Mouse (Mus musculus) hindbrain, postnatal 0 days (tissue): Measurements from ENCODE around the gene Itpr1. TPM values are rescaled to one million over a fixed set of nuclear protein-coding genes. Genes with fewer than 3 reads are reported as not detected.

ENCODE experiments used
- ATAC-seq: fragments of 200-750 bp; cut with Nextera tagmentation; 2 replicates; pipeline ENCODE4 v1.8.0; 2017; ENCODE audit warnings: mild to moderate bottlenecking, moderate TSS enrichment, moderate library complexity
- DNase-seq: peaks from one replicate; pipeline ENCODE4 v3.0.0-alpha.2; 2015; ENCODE audit warnings: low spot score
- H3K27ac ChIP-seq: fragments of 300-500 bp; sonication (generic); 2 replicates; pipeline ENCODE4 v1.5.1; 2014; ENCODE audit warnings: mild to moderate bottlenecking
- H3K27me3 ChIP-seq: fragments of 300-500 bp; sonication (generic); 2 replicates; pipeline ENCODE4 v1.6.1; 2014; ENCODE audit warnings: low read length, mixed read lengths; ENCODE audit not compliant: insufficient read depth
- H3K36me3 ChIP-seq: fragments of 300-500 bp; sonication (generic); 2 replicates; pipeline ENCODE4 v1.6.1; 2014; ENCODE audit warnings: low read length, mixed read lengths; ENCODE audit not compliant: insufficient read depth
- H3K4me1 ChIP-seq: fragments of 300-500 bp; sonication (generic); 2 replicates; pipeline ENCODE4 v1.6.1; 2014; ENCODE audit warnings: antibody characterized with exemption, low read length, mixed read lengths; ENCODE audit not compliant: insufficient read depth
- H3K4me2 ChIP-seq: fragments of 300-500 bp; sonication (generic); 2 replicates; pipeline ENCODE4 v1.6.1; 2014; ENCODE audit warnings: low read depth, mild to moderate bottlenecking, low read length, moderate library complexity, mixed read lengths
- H3K4me3 ChIP-seq: fragments of 300-500 bp; sonication (generic); 2 replicates; pipeline ENCODE4 v1.5.1; 2014; ENCODE audit warnings: low read length
- H3K9ac ChIP-seq: fragments of 300-500 bp; sonication (generic); replicated peaks from 2 replicates; pipeline ENCODE4 v1.6.1; 2014; ENCODE audit warnings: mild to moderate bottlenecking, low read length, moderate library complexity, mixed read lengths
- H3K9me3 ChIP-seq: fragments of 300-500 bp; sonication (generic); 2 replicates; pipeline ENCODE4 v1.6.1; 2016; ENCODE audit warnings: low read length, mixed read lengths
- CTCF ChIP-seq: IDR thresholded peaks from 2 replicates; pipeline ENCODE4 v1.5.1; 2016; ENCODE audit warnings: antibody characterized with exemption, control low read depth, low read depth
- WGBS: fragments of 180-500 bp; shearing (Covaris S2); extraction: QIAGEN DNeasy Blood & Tissue Kit; methylation state at CpG from one replicate; pipeline ENCODE4 v1.1.7; 2014; 5-methylcytosine and 5-hydroxymethylcytosine counted together
- polyA plus RNA-seq: library from polyadenylated mRNA; unstranded; fragments of >200 nt; fragmentation: Nextera tagmentation; extraction: Ambion mirVana; gene quantifications from 2 replicates; pipeline ENCODE4 v1.2.1, GENCODE M21; 2015
- total RNA-seq: library from RNA; depleted of rRNA; stranded (reverse); fragments of >200 nt; gene quantifications from 2 replicates; pipeline ENCODE4 v1.2.3, GENCODE M21; 2014

Itpr1 gene
- total and polyA plus RNA-seq, 2 experiments from 2014 or later, result 7.2 to 47.1 TPM

- TF ChIP-seq CTCF, result no peak
- peak overlapping the region; percentile 38 for H3K9ac ChIP-seq
- ATAC-seq (peak; percentile 16; the same call in 1 of the 2 replicates), DNase-seq (no peak)
- no peak overlapping the region for H3K27ac ChIP-seq
- H3K27me3 ChIP-seq, result no peaks in the 10 kb centered on the region
- peak overlapping the region; percentile 72 for H3K4me2 ChIP-seq
- H3K4me3 ChIP-seq, result peak overlapping the region; percentile 36
- H3K9me3 ChIP-seq, result no peaks in the 10 kb centered on the region
- no peaks in the 10 kb centered on the region for H3K36me3 ChIP-seq
- H3K4me1 ChIP-seq, result peaks cover 3% of the 10 kb centered on the region; the same call in 1 of the 2 replicates
- 29% methylated on average over 11 of the region's 11 CpGs for WGBS
Observed at GRCm38 (mm10) chr6:108570351-108571041, 357.6 kb downstream of the Itpr1 start.

- Histone ChIP-seq H3K36me3 (no peaks in the 10 kb centered on the region), H3K4me1 (peaks cover 3% of the 10 kb centered on the region; the same call in 1 of the 2 replicates), H3K9ac (peak overlapping the region; percentile 38), H3K27ac (no peak overlapping the region), H3K4me3 (peak overlapping the region; percentile 36), H3K27me3 (no peaks in the 10 kb centered on the region), H3K9me3 (no peaks in the 10 kb centered on the region), H3K4me2 (peak overlapping the region; percentile 72)
- 1% methylated on average over 21 of the region's 21 CpGs for WGBS
- no peak for TF ChIP-seq CTCF
- DNase-seq (peak; percentile 68), ATAC-seq (peak; percentile 91)
Observed at GRCm38 (mm10) chr6:108571042-108571590, 358.2 kb downstream of the Itpr1 start.

GRCm38 (mm10) chr6:108572646-108573045 lies 359.8 kb downstream of the Itpr1 start:
- Histone ChIP-seq H3K4me3 (no peak overlapping the region), H3K4me2 (no peak overlapping the region), H3K27me3 (no peaks in the 10 kb centered on the region), H3K9ac (no peak overlapping the region), H3K4me1 (peaks cover 3% of the 10 kb centered on the region; the same call in 1 of the 2 replicates), H3K9me3 (no peaks in the 10 kb centered on the region), H3K36me3 (no peaks in the 10 kb centered on the region), H3K27ac (no peak overlapping the region)
- DNase-seq (no peak), ATAC-seq (no peak)
- TF ChIP-seq CTCF, result no peak
- WGBS, result 46% methylated on average over 7 of the region's 7 CpGs

GRCm38 (mm10) chr6:108577056-108577455 lies 364.2 kb downstream of the Itpr1 start:
- Histone ChIP-seq H3K9ac (no peak overlapping the region), H3K27me3 (no peaks in the 10 kb centered on the region), H3K36me3 (no peaks in the 10 kb centered on the region), H3K9me3 (no peaks in the 10 kb centered on the region), H3K4me3 (no peak overlapping the region), H3K4me1 (no peaks in the 10 kb centered on the region; the same call in 1 of the 2 replicates), H3K4me2 (no peak overlapping the region), H3K27ac (no peak overlapping the region)
- ATAC-seq (no peak), DNase-seq (no peak)
- 85% methylated on average over 6 of the region's 6 CpGs for WGBS
- TF ChIP-seq CTCF, result no peak

- Histone ChIP-seq H3K4me2 (no peak overlapping the region), H3K4me1 (no peaks in the 10 kb centered on the region), H3K4me3 (no peak overlapping the region), H3K36me3 (no peaks in the 10 kb centered on the region), H3K9ac (no peak overlapping the region), H3K27me3 (no peaks in the 10 kb centered on the region), H3K9me3 (no peaks in the 10 kb centered on the region), H3K27ac (no peak overlapping the region)
- no peak for TF ChIP-seq CTCF
- no peak for ATAC-seq
- DNase-seq, result no peak
- 88% methylated on average over 3 of the region's 3 CpGs for WGBS
Observed at GRCm38 (mm10) chr6:108588426-108588825, 375.5 kb downstream of the Itpr1 start.

- Histone ChIP-seq H3K9me3 (no peaks in the 10 kb centered on the region), H3K4me2 (no peak overlapping the region), H3K4me3 (no peak overlapping the region), H3K4me1 (no peaks in the 10 kb centered on the region), H3K9ac (no peak overlapping the region), H3K36me3 (no peaks in the 10 kb centered on the region), H3K27me3 (no peaks in the 10 kb centered on the region), H3K27ac (no peak overlapping the region)
- DNase-seq (no peak), ATAC-seq (no peak)
- no peak for TF ChIP-seq CTCF
- 72% methylated on average over 8 of the region's 8 CpGs for WGBS
Observed at GRCm38 (mm10) chr6:108592227-108592626, 379.3 kb downstream of the Itpr1 start.

GRCm38 (mm10) chr6:108592636-108593035 lies 379.7 kb downstream of the Itpr1 start:
- TF ChIP-seq CTCF, result no peak
- WGBS, result 68% methylated on average over 6 of the region's 6 CpGs
- Histone ChIP-seq H3K27me3 (no peaks in the 10 kb centered on the region), H3K4me2 (no peak overlapping the region), H3K4me3 (no peak overlapping the region), H3K27ac (no peak overlapping the region), H3K9me3 (no peaks in the 10 kb centered on the region), H3K4me1 (no peaks in the 10 kb centered on the region), H3K36me3 (no peaks in the 10 kb centered on the region), H3K9ac (no peak overlapping the region)
- ATAC-seq (no peak), DNase-seq (no peak)
